Mouse (Mus musculus) megakaryocyte, embryonic 14.5 days (primary cell): ENCODE results near the gene Kif2a.

Experiments
- FLI1 ChIP-seq: IDR thresholded peaks from 2 replicates; pipeline ENCODE4 v1.6.1; 2012; ENCODE audit warnings: low read length, inconsistent platforms, mixed read lengths
- GATA1 ChIP-seq: IDR thresholded peaks from 3 replicates; pipeline ENCODE4 v1.6.1; 2012; ENCODE audit warnings: mixed read lengths, low read length, inconsistent platforms, borderline replicate concordance

- no peak; the same call in 2 of the 3 replicates for TF ChIP-seq GATA1
- TF ChIP-seq FLI1: no peak
Measured at GRCm38 (mm10) chr13:106998671-106999070, 23.3 kb downstream of the Kif2a start.
